Comparison of ENCODE assay signal across 23 mouse cellular contexts in genomic region chr13:44573463-44573862, GRCm38 (mm10).
DNase-seq lines count a peak whose midpoint lies in the region; ATAC-seq lines count a peak whose summit lies in the region.
"Had no signal": no experiment of that assay in that cellular context is flagged by ENCODE, and none has a peak within 500 bp of the region (broad histone marks: within the 10 kb centered on the region; RNA-seq: fewer than 3 reads in every experiment).

No protein-coding gene starts in this region.

- H3K27ac ChIP-seq in limb, embryonic 11.5 days (replicated peaks; ENCODE audit: low read depth, low read length): no peak overlapping the region
- H3K27ac ChIP-seq: forebrain, embryonic 13.5 days; gastrocnemius, adult 2 months; heart, embryonic 10.5 days; hindbrain, embryonic 12.5 days had no signal

- no peak overlapping the region for H3K9ac ChIP-seq in limb, embryonic 11.5 days (ENCODE audit: low read length)
- H3K9ac ChIP-seq: forebrain, embryonic 13.5 days; forebrain, postnatal 0 days; hindbrain, embryonic 12.5 days had no signal

- H3K27me3 ChIP-seq in limb, embryonic 11.5 days (ENCODE audit: control insufficient read depth, insufficient read depth, low read length): no peaks in the 10 kb centered on the region
- H3K27me3 ChIP-seq: forebrain, embryonic 13.5 days; hindbrain, embryonic 12.5 days had no signal

- no peak overlapping the region for H3K4me3 ChIP-seq in limb, embryonic 11.5 days (ENCODE audit: low read depth, low read length)
- H3K4me3 ChIP-seq: forebrain, embryonic 13.5 days; gastrocnemius, adult 2 months; heart, embryonic 10.5 days; hindbrain, embryonic 12.5 days had no signal

- peak; percentile 45; the same call in 1 of the 2 replicates for ATAC-seq in common myeloid progenitor, adult 5-6 weeks (replicated peaks; ENCODE audit: low read depth, poor library complexity, severe bottlenecking)
- ATAC-seq in limb, embryonic 11.5 days (ENCODE audit: insufficient number of reproducible peaks, low FRiP score, low TSS enrichment, low read depth): no peak
- ATAC-seq: forebrain, embryonic 13.5 days; forebrain, postnatal 0 days; hindbrain, embryonic 16.5 days; inflammation-experienced regulatory T-cells, adult 6 months had no signal

- peaks cover 4% of the 10 kb centered on the region; the same call in 1 of the 2 replicates for H3K9me3 ChIP-seq in limb, embryonic 11.5 days (ENCODE audit: control insufficient read depth, low read length)
- H3K9me3 ChIP-seq: forebrain, embryonic 13.5 days; heart, embryonic 10.5 days; hindbrain, embryonic 12.5 days had no signal

- 4% methylated on average over 7 of the region's 7 CpGs for WGBS in limb, embryonic 11.5 days

- DNase-seq in embryo, embryonic 10.5 days (ENCODE audit: low spot score): peak; percentile 24
- no peak for DNase-seq in embryo, embryonic 9.5 days (ENCODE audit: extremely low spot score)
- DNase-seq in 416B (ENCODE audit: low read depth): peak; percentile 40
- peak; percentile 31 for DNase-seq in limb, embryonic 11.5 days (ENCODE audit: low spot score)
- no peak for DNase-seq in adrenal gland, postnatal 36 days
- no peak for DNase-seq in spleen, postnatal 4 days (ENCODE audit: low spot score in 2 of 2)
- no peak for DNase-seq in urinary bladder, postnatal 10 days (ENCODE audit: low spot score)
- DNase-seq: adrenal gland, adult 8-10 months; cerebellum, adult 11 months; cerebellum, adult 8-10 months; cerebellum, postnatal 14 days; forebrain, postnatal 0 days; gastrocnemius, adult 2 months; gastrocnemius, postnatal 36 days; heart, adult 18-20 months; heart, postnatal 10 days; heart, postnatal 4 days had no signal

- no peak overlapping the region for H3K4me2 ChIP-seq in limb, embryonic 11.5 days (ENCODE audit: low read depth, severe bottlenecking)
- H3K4me2 ChIP-seq: forebrain, embryonic 13.5 days; hindbrain, embryonic 12.5 days had no signal

- H3K4me1 ChIP-seq in limb, embryonic 11.5 days (ENCODE audit: control insufficient read depth, insufficient read depth, low read length): no peaks in the 10 kb centered on the region
- H3K4me1 ChIP-seq: heart, embryonic 10.5 days; hindbrain, embryonic 12.5 days had no signal

- H3K36me3 ChIP-seq in limb, embryonic 11.5 days (ENCODE audit: control insufficient read depth, insufficient read depth, low read length): no peaks in the 10 kb centered on the region
- H3K36me3 ChIP-seq: heart, embryonic 10.5 days; hindbrain, embryonic 12.5 days had no signal

Comparison
In these comparisons a context has a peak if more than half of its experiments do, and no peak if none do; other contexts are left out.
1. DNase-seq: peak in embryo, embryonic 10.5 days (single experiment), 416B (single experiment) and limb, embryonic 11.5 days (single experiment); none in embryo, embryonic 9.5 days (single experiment), adrenal gland, postnatal 36 days (0 of 2), spleen, postnatal 4 days (0 of 2) and urinary bladder, postnatal 10 days (single experiment).